Mouse (Mus musculus) megakaryocyte, embryonic 14.5 days (primary cell): ENCODE data around the gene Gkn1.

Experiments
- FLI1 ChIP-seq: IDR thresholded peaks from 2 replicates; pipeline ENCODE4 v1.6.1; 2012; ENCODE audit warnings: low read length, inconsistent platforms, mixed read lengths
- GATA1 ChIP-seq: IDR thresholded peaks from 3 replicates; pipeline ENCODE4 v1.6.1; 2012; ENCODE audit warnings: mixed read lengths, low read length, inconsistent platforms, borderline replicate concordance

GRCm38 (mm10) chr6:87350829-87351228 lies at the start of gene Gkn1:
- TF ChIP-seq GATA1 (no peak), FLI1 (no peak)
